Mouse (Mus musculus) kidney, embryonic 14.5 days (tissue): ENCODE data around the gene Esrrg. TPM values are rescaled to one million over a fixed set of nuclear protein-coding genes. Genes with fewer than 3 reads are reported as not detected.

Experiments
- ATAC-seq: fragments of 200-750 bp; cut with Nextera tagmentation; 2 replicates; pipeline ENCODE4 v1.8.0; 2017; ENCODE audit warnings: moderate number of reproducible peaks, mild to moderate bottlenecking, moderate TSS enrichment, moderate library complexity; ENCODE audit not compliant: low FRiP score, low TSS enrichment
- H3K27ac ChIP-seq: fragments of 300-500 bp; sonication (generic); 2 replicates; pipeline ENCODE4 v1.5.1; 2014; ENCODE audit warnings: low read depth, mild to moderate bottlenecking, low read length, moderate library complexity, mixed read lengths
- H3K27me3 ChIP-seq: fragments of 300-500 bp; sonication (generic); 2 replicates; pipeline ENCODE4 v1.6.1; 2014; ENCODE audit warnings: mild to moderate bottlenecking, low read length; ENCODE audit not compliant: control insufficient read depth, insufficient read depth
- H3K36me3 ChIP-seq: fragments of 300-500 bp; sonication (generic); 2 replicates; pipeline ENCODE4 v1.6.1; 2014; ENCODE audit warnings: low read length, mixed read lengths; ENCODE audit not compliant: control insufficient read depth, insufficient read depth
- H3K4me1 ChIP-seq: fragments of 300-500 bp; sonication (generic); 2 replicates; pipeline ENCODE4 v1.6.1; 2014; ENCODE audit warnings: low read length, mixed read lengths; ENCODE audit not compliant: control insufficient read depth, insufficient read depth
- H3K4me2 ChIP-seq: fragments of 300-500 bp; sonication (generic); replicated peaks from 2 replicates; pipeline ENCODE4 v1.6.1; 2014; ENCODE audit warnings: low read depth, mild to moderate bottlenecking, low read length
- H3K4me3 ChIP-seq: fragments of 300-500 bp; sonication (generic); 2 replicates; pipeline ENCODE4 v1.5.1; 2014; ENCODE audit warnings: mild to moderate bottlenecking, low read length
- H3K9ac ChIP-seq: fragments of 300-500 bp; sonication (generic); 2 replicates; pipeline ENCODE4 v1.6.1; 2014; ENCODE audit warnings: low read depth, mild to moderate bottlenecking, low read length, moderate library complexity
- H3K9me3 ChIP-seq: fragments of 300-500 bp; sonication (generic); 2 replicates; pipeline ENCODE4 v1.6.1; 2016; ENCODE audit warnings: low read length; ENCODE audit not compliant: control insufficient read depth
- WGBS: fragments of 180-500 bp; shearing (Covaris S2); extraction: QIAGEN DNeasy Blood & Tissue Kit; methylation state at CpG from one replicate; pipeline ENCODE4 v1.1.7; 2014; 5-methylcytosine and 5-hydroxymethylcytosine counted together
- polyA plus RNA-seq: library from polyadenylated mRNA; unstranded; fragments of >200 nt; fragmentation: Nextera tagmentation; extraction: Ambion mirVana; gene quantifications from 2 replicates; pipeline ENCODE4 v1.2.1, GENCODE M21; 2014

Gene Esrrg
- polyA plus RNA-seq, 1 experiment from 2014 or later: 21.5 TPM

DNA sequence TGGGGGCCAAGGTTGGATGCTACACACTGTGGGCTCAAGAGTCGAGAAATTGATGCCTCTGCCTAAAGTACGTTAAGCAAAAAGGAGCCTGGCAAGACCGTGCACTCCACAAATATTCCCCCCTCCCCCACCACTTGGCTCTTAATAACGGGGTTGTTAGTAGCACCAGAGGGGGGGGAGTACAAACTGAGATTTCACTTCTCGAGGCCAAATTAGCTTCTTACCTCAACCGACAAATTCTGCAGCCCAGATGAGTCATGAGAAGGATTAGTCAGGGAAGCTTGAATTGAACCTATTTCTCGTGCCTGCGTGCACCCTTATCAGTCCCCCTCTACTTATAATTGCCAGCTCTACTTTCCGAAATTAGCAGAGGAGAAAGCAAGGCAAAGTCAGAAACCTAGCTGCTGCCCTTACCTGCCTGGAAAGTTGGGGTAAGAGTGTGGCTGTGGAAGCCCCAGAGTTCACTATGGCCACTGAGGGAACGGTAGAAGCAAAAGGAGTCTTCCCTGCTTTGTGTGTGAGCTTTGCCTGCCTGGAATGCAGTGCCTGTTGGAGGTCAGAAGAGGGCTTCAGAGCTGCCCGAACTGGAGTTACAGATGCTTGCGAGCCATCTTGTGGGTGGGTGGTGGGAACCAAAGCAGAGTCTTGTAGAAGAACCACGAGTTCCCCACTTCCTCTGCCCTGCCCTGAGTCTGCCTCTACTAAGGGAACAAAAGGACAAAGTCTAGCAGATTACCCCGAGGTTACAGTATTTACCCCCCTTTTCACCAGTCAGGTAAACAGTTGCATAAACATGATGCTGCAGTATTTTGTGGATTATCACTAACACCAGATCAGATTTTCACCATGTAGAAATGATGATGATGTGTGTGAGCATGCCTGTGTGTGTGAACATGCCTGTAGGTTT lies 409.6 kb downstream of the Esrrg start:
- Histone ChIP-seq H3K27me3 (no peaks in the 10 kb centered on the region), H3K4me1 (no peaks in the 10 kb centered on the region), H3K4me3 (no peak overlapping the region), H3K4me2 (no peak overlapping the region), H3K36me3 (no peaks in the 10 kb centered on the region), H3K9ac (no peak overlapping the region), H3K27ac (no peak overlapping the region), H3K9me3 (no peaks in the 10 kb centered on the region)
- no peak for ATAC-seq
- WGBS: 53% methylated on average over 14 of the region's 14 CpGs

- Histone ChIP-seq H3K9me3 (no peaks in the 10 kb centered on the region), H3K4me3 (no peak overlapping the region), H3K27ac (no peak overlapping the region), H3K36me3 (no peaks in the 10 kb centered on the region), H3K4me1 (no peaks in the 10 kb centered on the region), H3K27me3 (no peaks in the 10 kb centered on the region), H3K4me2 (no peak overlapping the region), H3K9ac (no peak overlapping the region)
- ATAC-seq: no peak
- 72% methylated on average over 8 of the region's 8 CpGs for WGBS
These were observed 420.6 kb downstream of the Esrrg start for GRCm38 (mm10) chr1:188029205-188029604.

- Histone ChIP-seq H3K9ac (no peak overlapping the region), H3K36me3 (no peaks in the 10 kb centered on the region), H3K4me2 (no peak overlapping the region), H3K27me3 (no peaks in the 10 kb centered on the region), H3K9me3 (no peaks in the 10 kb centered on the region), H3K4me3 (no peak overlapping the region), H3K4me1 (no peaks in the 10 kb centered on the region), H3K27ac (no peak overlapping the region)
- 18% methylated on average over 10 of the region's 10 CpGs for WGBS
- no peak for ATAC-seq
These were observed 421.5 kb downstream of the Esrrg start for GRCm38 (mm10) chr1:188030116-188030515.

DNA sequence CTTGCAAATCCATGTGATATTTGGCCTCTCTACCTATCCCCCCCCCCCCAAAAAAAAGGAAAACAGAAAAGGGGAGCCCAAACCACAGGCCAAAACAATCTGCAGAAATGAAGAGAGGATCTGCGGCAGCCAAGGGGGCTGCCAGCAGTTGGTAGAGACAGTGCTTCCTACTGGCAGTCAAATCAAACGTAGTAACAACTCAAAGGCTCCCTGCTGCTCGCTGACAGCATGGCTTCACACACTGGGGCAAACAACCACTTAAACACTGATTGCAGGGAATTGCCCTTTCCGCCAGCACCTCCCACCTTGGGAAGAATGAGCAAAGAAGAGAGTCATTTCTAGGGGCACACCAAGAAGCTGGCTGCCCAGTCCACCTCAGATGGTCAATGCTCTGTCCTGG lies 422.7 kb downstream of the Esrrg start:
- 26% methylated on average over 4 of the region's 4 CpGs for WGBS
- Histone ChIP-seq H3K36me3 (no peaks in the 10 kb centered on the region), H3K4me1 (no peaks in the 10 kb centered on the region), H3K27ac (no peak overlapping the region), H3K9me3 (no peaks in the 10 kb centered on the region), H3K4me2 (no peak overlapping the region), H3K27me3 (no peaks in the 10 kb centered on the region), H3K9ac (no peak overlapping the region), H3K4me3 (no peak overlapping the region)
- ATAC-seq: no peak

DNA sequence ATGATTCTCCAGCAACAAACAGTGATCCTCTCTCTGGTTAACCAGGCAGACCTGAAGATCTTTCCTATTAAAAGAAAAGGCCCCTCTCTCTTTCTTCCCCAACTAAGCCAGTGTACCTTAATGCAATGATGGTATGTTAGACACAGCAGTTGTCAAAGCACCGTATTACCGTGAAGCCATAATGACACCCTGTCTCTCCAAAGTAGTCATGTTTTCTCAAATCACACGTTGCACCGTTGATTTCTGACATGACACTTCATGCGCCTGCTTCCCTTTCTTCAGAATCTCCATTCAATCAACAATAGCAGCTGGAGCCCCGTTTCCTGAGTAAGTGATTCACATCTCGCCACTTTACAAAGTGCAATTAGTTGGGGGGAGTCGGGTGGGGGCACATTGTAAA lies 427.4 kb downstream of the Esrrg start:
- Histone ChIP-seq H3K4me3 (no peak overlapping the region), H3K27me3 (no peaks in the 10 kb centered on the region), H3K27ac (no peak overlapping the region), H3K9ac (no peak overlapping the region), H3K4me2 (no peak overlapping the region), H3K9me3 (no peaks in the 10 kb centered on the region), H3K36me3 (no peaks in the 10 kb centered on the region), H3K4me1 (no peaks in the 10 kb centered on the region)
- 32% methylated on average over 8 of the region's 8 CpGs for WGBS
- ATAC-seq: no peak

GRCm38 (mm10) chr1:188046691-188047121 lies 438.1 kb downstream of the Esrrg start:
- Histone ChIP-seq H3K4me2 (no peak overlapping the region), H3K36me3 (no peaks in the 10 kb centered on the region), H3K4me3 (no peak overlapping the region), H3K27ac (no peak overlapping the region), H3K9me3 (no peaks in the 10 kb centered on the region), H3K27me3 (no peaks in the 10 kb centered on the region), H3K4me1 (no peaks in the 10 kb centered on the region), H3K9ac (no peak overlapping the region)
- 82% methylated on average over 6 of the region's 6 CpGs for WGBS
- ATAC-seq: no peak

DNA sequence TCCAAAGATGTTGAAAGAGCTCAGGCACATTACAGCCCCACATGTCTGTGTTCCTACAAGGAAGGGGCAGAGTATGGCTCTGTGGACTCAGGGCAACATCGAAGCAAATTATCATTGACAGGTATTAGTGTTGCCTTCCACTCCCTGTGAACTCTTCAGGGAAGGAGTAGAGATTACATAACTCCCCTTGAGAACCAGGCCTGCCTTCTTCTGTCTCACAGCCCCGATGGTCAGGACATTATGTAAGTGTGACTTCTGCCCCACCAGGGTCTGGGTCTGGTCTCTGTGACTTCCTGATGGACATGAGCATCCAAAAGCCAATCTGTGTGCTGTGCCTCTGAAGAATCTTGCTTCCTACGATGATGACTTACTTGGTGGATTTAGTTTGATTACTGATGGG lies 438.6 kb downstream of the Esrrg start:
- no peak for ATAC-seq
- Histone ChIP-seq H3K4me3 (no peak overlapping the region), H3K27me3 (no peaks in the 10 kb centered on the region), H3K27ac (no peak overlapping the region), H3K36me3 (no peaks in the 10 kb centered on the region), H3K4me1 (no peaks in the 10 kb centered on the region), H3K9ac (no peak overlapping the region), H3K9me3 (no peaks in the 10 kb centered on the region), H3K4me2 (no peak overlapping the region)
- WGBS: 74% methylated on average over 3 of the region's 3 CpGs

DNA sequence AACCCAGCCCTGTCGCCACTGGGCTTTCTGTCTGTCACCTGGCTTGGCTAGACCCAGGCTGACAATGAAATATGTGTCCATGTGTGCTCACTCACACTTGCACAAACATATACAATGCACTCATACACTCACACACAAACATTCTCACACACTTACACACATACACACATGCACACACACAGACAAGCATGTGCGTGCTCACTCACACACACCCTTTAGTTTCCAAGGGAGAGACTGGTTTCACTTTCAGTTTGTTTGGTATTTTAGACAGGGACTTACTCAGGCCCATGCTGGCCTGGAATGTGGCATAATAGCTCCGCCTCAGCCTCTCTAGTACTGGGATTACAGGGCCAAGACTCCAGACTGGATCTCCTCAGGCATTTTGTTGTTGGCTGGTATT lies 447.3 kb downstream of the Esrrg start:
- Histone ChIP-seq H3K4me1 (no peaks in the 10 kb centered on the region), H3K4me2 (no peak overlapping the region), H3K9ac (no peak overlapping the region), H3K9me3 (no peaks in the 10 kb centered on the region), H3K36me3 (no peaks in the 10 kb centered on the region), H3K4me3 (no peak overlapping the region), H3K27me3 (no peaks in the 10 kb centered on the region), H3K27ac (no peak overlapping the region)
- WGBS: 76% methylated on average over 3 of the region's 3 CpGs
- 0 out of 2 replicates have a peak, but pooled peaks have one; percentile 28 for ATAC-seq

- Histone ChIP-seq H3K4me3 (no peak overlapping the region), H3K9ac (no peak overlapping the region), H3K36me3 (no peaks in the 10 kb centered on the region), H3K27me3 (no peaks in the 10 kb centered on the region), H3K9me3 (no peaks in the 10 kb centered on the region), H3K27ac (no peak overlapping the region), H3K4me1 (no peaks in the 10 kb centered on the region), H3K4me2 (no peak overlapping the region)
- WGBS: 72% methylated on average over 4 of the region's 4 CpGs
- no peak for ATAC-seq
These were observed 449.3 kb downstream of the Esrrg start for GRCm38 (mm10) chr1:188057892-188058291.
